Mouse (Mus musculus) thymus, postnatal 36 days (tissue): ENCODE measurements around the gene Tspan14.

Experiments
- DNase-seq, 2 experiments: peaks; one replicate each; pipeline ENCODE4 v3.0.0; 2022; ENCODE audit warnings: mixed read lengths in 2 of 2

The Tspan14 gene

GRCm38 (mm10) chr14:40870598-40870997 lies 96.0 kb downstream of the Tspan14 start:
- DNase-seq: no peak

GRCm38 (mm10) chr14:40864811-40865514 lies 101.6 kb downstream of the Tspan14 start:
- DNase-seq: no peak

- no peak for DNase-seq
Observed at GRCm38 (mm10) chr14:40863659-40864058, 102.9 kb downstream of the Tspan14 start.

- DNase-seq: no peak
Observed at GRCm38 (mm10) chr14:40863022-40863421, 103.6 kb downstream of the Tspan14 start.
